Mouse (Mus musculus): ENCODE data around the gene Sypl.

Sypl gene

GRCm38 (mm10) chr12:33003339-33003965, 49.8 kb downstream of the Sypl start:
- DNase-seq (ENCODE audit: extremely low spot score, low spot score), result no peak

- DNase-seq (ENCODE audit: extremely low spot score, low spot score), result no peak
These were observed 52.2 kb downstream of the Sypl start for GRCm38 (mm10) chr12:33005858-33006257.

GRCm38 (mm10) chr12:33007176-33007575, 53.5 kb downstream of the Sypl start:
- DNase-seq (ENCODE audit: extremely low spot score, low spot score), result no peak

GRCm38 (mm10) chr12:33008305-33009110, 54.8 kb downstream of the Sypl start:
- DNase-seq (ENCODE audit: extremely low spot score, low spot score), result no peak

- DNase-seq (ENCODE audit: extremely low spot score, low spot score), result no peak
These were observed 55.7 kb downstream of the Sypl start for GRCm38 (mm10) chr12:33009206-33009966.

- peak; percentile 35 for DNase-seq (ENCODE audit: extremely low spot score, low spot score)
These were observed 56.3 kb downstream of the Sypl start for GRCm38 (mm10) chr12:33010026-33010425.

GRCm38 (mm10) chr12:33014050-33014796, 60.5 kb downstream of the Sypl start:
- DNase-seq (ENCODE audit: extremely low spot score, low spot score), result no peak

- no peak for DNase-seq (ENCODE audit: extremely low spot score, low spot score)
These were observed 61.4 kb downstream of the Sypl start for GRCm38 (mm10) chr12:33015103-33015502.

- no peak for DNase-seq (ENCODE audit: extremely low spot score, low spot score)
These were observed 63.4 kb downstream of the Sypl start for GRCm38 (mm10) chr12:33016824-33017705.

GRCm38 (mm10) chr12:33018601-33019000, 64.9 kb downstream of the Sypl start:
- no peak for DNase-seq (ENCODE audit: extremely low spot score, low spot score)

GRCm38 (mm10) chr12:33020011-33020410, 66.3 kb downstream of the Sypl start:
- DNase-seq (ENCODE audit: extremely low spot score, low spot score), result no peak

GRCm38 (mm10) chr12:33021140-33021539, 67.4 kb downstream of the Sypl start:
- DNase-seq (ENCODE audit: extremely low spot score, low spot score), result no peak

GRCm38 (mm10) chr12:33021751-33022150, 68.1 kb downstream of the Sypl start:
- no peak for DNase-seq (ENCODE audit: extremely low spot score, low spot score)

GRCm38 (mm10) chr12:33024524-33024923, 70.8 kb downstream of the Sypl start:
- no peak for DNase-seq (ENCODE audit: extremely low spot score, low spot score)

- peak; percentile 76 for DNase-seq (ENCODE audit: extremely low spot score, low spot score)
These were observed 73.4 kb downstream of the Sypl start for GRCm38 (mm10) chr12:33027093-33027492.

GRCm38 (mm10) chr12:33028109-33028691, 74.5 kb downstream of the Sypl start:
- no peak for DNase-seq (ENCODE audit: extremely low spot score, low spot score)

GRCm38 (mm10) chr12:33028708-33029107, 75.0 kb downstream of the Sypl start:
- DNase-seq (ENCODE audit: extremely low spot score, low spot score), result no peak

Measured in neural tube, embryonic 10.5 days (tissue).